Mouse (Mus musculus): ENCODE data around the gene Nupl1. TPM values are rescaled to one million over a fixed set of nuclear protein-coding genes. Genes with fewer than 3 reads are reported as not detected.
A peak's percentile ranks its signal among the peaks of the same experiment; 100 is the strongest.

Nupl1 gene
- polyA plus RNA-seq, 1 experiment from 2014 or later: not detected

- no peaks in the 10 kb centered on the region for H3K27me3 ChIP-seq (ENCODE audit: insufficient read depth, poor library complexity, severe bottlenecking)
- WGBS: 75% methylated on average over 1 of the region's 1 CpGs
- DNase-seq (ENCODE audit: low spot score): no peak
Observed at GRCm38 (mm10) chr14:60214040-60214439, 37.2 kb downstream of the Nupl1 start.

GRCm38 (mm10) chr14:60209166-60209565, 42.1 kb downstream of the Nupl1 start:
- no peaks in the 10 kb centered on the region for H3K9me3 ChIP-seq
- H3K27me3 ChIP-seq (ENCODE audit: insufficient read depth, poor library complexity, severe bottlenecking): no peaks in the 10 kb centered on the region
- no peak overlapping the region for H3K27ac ChIP-seq
- WGBS: 89% methylated on average over 7 of the region's 7 CpGs
- DNase-seq (ENCODE audit: low spot score): no peak
- H3K4me1 ChIP-seq: peaks cover 4% of the 10 kb centered on the region; the same call in 1 of the 2 replicates
- no peak overlapping the region for H3K4me3 ChIP-seq
- no peaks in the 10 kb centered on the region for H3K36me3 ChIP-seq

More at GRCm38 (mm10) chr14:60214040-60214439, 37.2 kb downstream of the Nupl1 start:
- Histone ChIP-seq H3K4me1 (peaks cover 4% of the 10 kb centered on the region; the same call in 1 of the 2 replicates), H3K9me3 (no peaks in the 10 kb centered on the region), H3K36me3 (peaks cover 13% of the 10 kb centered on the region), H3K27ac (no peak overlapping the region), H3K4me3 (no peak overlapping the region)

- Histone ChIP-seq H3K9me3 (no peaks in the 10 kb centered on the region), H3K4me3 (no peak overlapping the region), H3K36me3 (no peaks in the 10 kb centered on the region), H3K27ac (no peak overlapping the region), H3K4me1 (no peaks in the 10 kb centered on the region), H3K27me3 (ENCODE audit: insufficient read depth, poor library complexity, severe bottlenecking) (no peaks in the 10 kb centered on the region)
- WGBS: 89% methylated on average over 6 of the region's 6 CpGs
- DNase-seq (ENCODE audit: low spot score): no peak
Observed at GRCm38 (mm10) chr14:60204993-60205392, 46.2 kb downstream of the Nupl1 start.

- no peak for DNase-seq (ENCODE audit: low spot score)
- H3K9me3 ChIP-seq: no peaks in the 10 kb centered on the region
- H3K4me1 ChIP-seq: no peaks in the 10 kb centered on the region
- 58% methylated on average over 7 of the region's 7 CpGs for WGBS
- no peaks in the 10 kb centered on the region for H3K36me3 ChIP-seq
- no peaks in the 10 kb centered on the region for H3K27me3 ChIP-seq (ENCODE audit: insufficient read depth, poor library complexity, severe bottlenecking)
- no peak within 1 kb of the TSS for H3K4me3 ChIP-seq
- H3K27ac ChIP-seq: no peak within 1 kb of the TSS
Observed at GRCm38 (mm10) chr14:60196884-60197283, 54.3 kb downstream of the Nupl1 start, which contains the start of gene Atp8a2. Gene Atp8a2, minus strand, starts transcription at chr14:60197179.

GRCm38 (mm10) chr14:60195999-60196398, 55.2 kb downstream of the Nupl1 start:
- Histone ChIP-seq H3K9me3 (no peaks in the 10 kb centered on the region), H3K36me3 (no peaks in the 10 kb centered on the region)

GRCm38 (mm10) chr14:60194606-60195005, 56.6 kb downstream of the Nupl1 start:
- Histone ChIP-seq H3K27ac (no peak overlapping the region), H3K4me3 (no peak overlapping the region), H3K36me3 (no peaks in the 10 kb centered on the region), H3K9me3 (no peaks in the 10 kb centered on the region), H3K4me1 (peaks cover 2% of the 10 kb centered on the region; the same call in 1 of the 2 replicates), H3K27me3 (ENCODE audit: insufficient read depth, poor library complexity, severe bottlenecking) (no peaks in the 10 kb centered on the region)
- 70% methylated on average over 1 of the region's 1 CpGs for WGBS
- DNase-seq (ENCODE audit: low spot score): no peak

More at GRCm38 (mm10) chr14:60195999-60196398, 55.2 kb downstream of the Nupl1 start:
- 84% methylated on average over 5 of the region's 5 CpGs for WGBS
- no peak overlapping the region for H3K4me3 ChIP-seq
- no peak for DNase-seq (ENCODE audit: low spot score)
- H3K4me1 ChIP-seq: no peaks in the 10 kb centered on the region
- H3K27me3 ChIP-seq (ENCODE audit: insufficient read depth, poor library complexity, severe bottlenecking): no peaks in the 10 kb centered on the region
- no peak overlapping the region for H3K27ac ChIP-seq

- Histone ChIP-seq H3K4me1 (peaks cover 13% of the 10 kb centered on the region; the same call in 1 of the 2 replicates), H3K27ac (peak overlapping the region; percentile 64), H3K4me3 (no peak overlapping the region), H3K9me3 (no peaks in the 10 kb centered on the region), H3K27me3 (ENCODE audit: insufficient read depth, poor library complexity, severe bottlenecking) (no peaks in the 10 kb centered on the region), H3K36me3 (no peaks in the 10 kb centered on the region)
- WGBS: 43% methylated on average over 5 of the region's 5 CpGs
- no peak for DNase-seq (ENCODE audit: low spot score)
Observed at GRCm38 (mm10) chr14:60189771-60190170, 61.5 kb downstream of the Nupl1 start.

- Histone ChIP-seq H3K27me3 (ENCODE audit: insufficient read depth, poor library complexity, severe bottlenecking) (no peaks in the 10 kb centered on the region), H3K27ac (no peak overlapping the region), H3K36me3 (no peaks in the 10 kb centered on the region), H3K9me3 (no peaks in the 10 kb centered on the region), H3K4me1 (peaks cover 20% of the 10 kb centered on the region; the same call in 1 of the 2 replicates), H3K4me3 (no peak overlapping the region)
- 75% methylated on average over 5 of the region's 5 CpGs for WGBS
- no peak for DNase-seq (ENCODE audit: low spot score)
Observed at GRCm38 (mm10) chr14:60188201-60188825, 62.9 kb downstream of the Nupl1 start.

- WGBS: 88% methylated on average over 2 of the region's 2 CpGs
- H3K4me1 ChIP-seq: peaks cover 32% of the 10 kb centered on the region
- peaks cover 7% of the 10 kb centered on the region; the same call in 1 of the 2 replicates for H3K36me3 ChIP-seq
- DNase-seq (ENCODE audit: low spot score): no peak
- H3K4me3 ChIP-seq: no peak overlapping the region
- peaks cover 3% of the 10 kb centered on the region; the same call in 1 of the 2 replicates for H3K27me3 ChIP-seq (ENCODE audit: insufficient read depth, poor library complexity, severe bottlenecking)
- no peak overlapping the region for H3K27ac ChIP-seq
- no peaks in the 10 kb centered on the region for H3K9me3 ChIP-seq
Observed at GRCm38 (mm10) chr14:60181306-60181705, 69.9 kb downstream of the Nupl1 start.

- Histone ChIP-seq H3K27ac (no peak overlapping the region), H3K27me3 (ENCODE audit: insufficient read depth, poor library complexity, severe bottlenecking) (peaks cover 20% of the 10 kb centered on the region), H3K9me3 (no peaks in the 10 kb centered on the region), H3K36me3 (peaks cover 7% of the 10 kb centered on the region; the same call in 1 of the 2 replicates), H3K4me1 (peaks cover 41% of the 10 kb centered on the region), H3K4me3 (peak overlapping the region; percentile 91)
- no peak for DNase-seq (ENCODE audit: low spot score)
- whole genome bisulfite sequencing: 10% methylated on average over 2 of the region's 2 CpGs
Observed at GRCm38 (mm10) chr14:60178571-60178955, 72.7 kb downstream of the Nupl1 start.

GRCm38 (mm10) chr14:60177614-60178570, 73.3 kb downstream of the Nupl1 start:
- H3K27ac ChIP-seq: peak overlapping the region; percentile 94
- H3K27me3 ChIP-seq (ENCODE audit: insufficient read depth, poor library complexity, severe bottlenecking): peaks cover 20% of the 10 kb centered on the region
- H3K36me3 ChIP-seq: peaks cover 7% of the 10 kb centered on the region; the same call in 1 of the 2 replicates
- WGBS: 14% methylated on average over 36 of the region's 37 CpGs
- H3K4me1 ChIP-seq: peaks cover 40% of the 10 kb centered on the region
- H3K9me3 ChIP-seq: no peaks in the 10 kb centered on the region
- peak overlapping the region; percentile 91 for H3K4me3 ChIP-seq
- no peak for DNase-seq (ENCODE audit: low spot score)

GRCm38 (mm10) chr14:60176891-60177613, 74.2 kb downstream of the Nupl1 start:
- peak; percentile 86 for DNase-seq (ENCODE audit: low spot score)
- WGBS: 1% methylated on average over 80 of the region's 84 CpGs
- Histone ChIP-seq H3K36me3 (peaks cover 7% of the 10 kb centered on the region; the same call in 1 of the 2 replicates), H3K27me3 (ENCODE audit: insufficient read depth, poor library complexity, severe bottlenecking) (peaks cover 20% of the 10 kb centered on the region), H3K9me3 (no peaks in the 10 kb centered on the region), H3K27ac (peak overlapping the region; percentile 94), H3K4me3 (peak overlapping the region; percentile 91), H3K4me1 (peaks cover 48% of the 10 kb centered on the region)
